ENCODE assay signal across 26 mouse cellular contexts in genomic region chr5:108354056-108354455, GRCm38 (mm10). TPM values are rescaled to one million over a fixed set of nuclear protein-coding genes. Genes with fewer than 3 reads are reported as not detected.
DNase-seq lines count a peak whose midpoint lies in the region; ATAC-seq and TF ChIP-seq lines count a peak whose summit lies in the region.
"Had no signal": no experiment of that assay in that cellular context is flagged by ENCODE, and none has a peak within 500 bp of the region (broad histone marks: within the 10 kb centered on the region; RNA-seq: fewer than 3 reads in every experiment).

No protein-coding gene starts in this region.

- no peak for TF ChIP-seq POLR2A in MEL (IDR thresholded peaks at IDR 0.05; ENCODE audit: control insufficient read depth in 1 of 2, insufficient read depth in 1 of 2, low read depth in 1 of 2, low read length in 2 of 2, poor library complexity in 1 of 2)

- H3K27ac ChIP-seq in liver, embryonic 11.5 days (ENCODE audit: low read depth, low read length) = no peak overlapping the region
- no peak overlapping the region for H3K27ac ChIP-seq in liver, postnatal 0 days (ENCODE audit: low read depth)
- no peak overlapping the region for H3K27ac ChIP-seq in MEL (ENCODE audit: control insufficient read depth, low read depth, low read length)
- no peak overlapping the region for H3K27ac ChIP-seq in liver, embryonic 14.5 days
- H3K27ac ChIP-seq: embryonic facial prominence, embryonic 10.5 days; embryonic facial prominence, embryonic 12.5 days; forebrain, embryonic 13.5 days; forebrain, embryonic 15.5 days had no signal

- TF ChIP-seq EP300 in liver, postnatal 0 days (IDR thresholded peaks at IDR 0.05; ENCODE audit: low read depth) = no peak
- TF ChIP-seq EP300 in MEL (IDR thresholded peaks at IDR 0.05; ENCODE audit: low read depth in 1 of 2, low read length in 2 of 2) = peak; percentile 16 to 22; a peak in 1 of 4 replicates
- TF ChIP-seq EP300 in liver, embryonic 14.5 days (IDR thresholded peaks at IDR 0.05; ENCODE audit: low read depth) = peak; percentile 23; the same call in 1 of the 2 replicates

- WGBS in liver, embryonic 11.5 days = 57% methylated on average over 2 of the region's 2 CpGs
- WGBS in liver, postnatal 0 days (ENCODE audit: insufficient replicate concordance) = 71% methylated on average over 2 of the region's 2 CpGs
- WGBS in liver, embryonic 14.5 days (ENCODE audit: insufficient replicate concordance) = 41% methylated on average over 2 of the region's 2 CpGs

- no peak overlapping the region for H3K4me2 ChIP-seq in liver, embryonic 11.5 days
- no peak overlapping the region for H3K4me2 ChIP-seq in liver, postnatal 0 days (ENCODE audit: low read depth, low read length)
- H3K4me2 ChIP-seq in liver, embryonic 14.5 days (ENCODE audit: low read depth) = no peak overlapping the region
- H3K4me2 ChIP-seq: embryonic facial prominence, embryonic 12.5 days; forebrain, embryonic 13.5 days; forebrain, embryonic 15.5 days had no signal

- no peak overlapping the region for H3K4me3 ChIP-seq in liver, embryonic 11.5 days (ENCODE audit: low read depth, low read length)
- no peak overlapping the region for H3K4me3 ChIP-seq in liver, postnatal 0 days (ENCODE audit: low read depth, low read length)
- no peak overlapping the region for H3K4me3 ChIP-seq in MEL (ENCODE audit: control insufficient read depth in 1 of 2, insufficient read depth in 1 of 2, low read depth in 2 of 2, low read length in 2 of 2)
- H3K4me3 ChIP-seq in liver, embryonic 14.5 days (ENCODE audit: insufficient read depth in 1 of 2, low read depth in 2 of 2, low read length in 2 of 2) = no peak overlapping the region
- H3K4me3 ChIP-seq: embryonic facial prominence, embryonic 10.5 days; embryonic facial prominence, embryonic 12.5 days; forebrain, embryonic 13.5 days; forebrain, embryonic 15.5 days had no signal

- no peaks in the 10 kb centered on the region for H3K36me3 ChIP-seq in liver, embryonic 11.5 days (ENCODE audit: control insufficient read depth, insufficient read depth, low read length)
- H3K36me3 ChIP-seq in liver, postnatal 0 days (replicated peaks; ENCODE audit: insufficient read depth, low read length) = peaks cover 4% of the 10 kb centered on the region; the same call in 1 of the 2 replicates
- no peaks in the 10 kb centered on the region for H3K36me3 ChIP-seq in MEL (ENCODE audit: control insufficient read depth in 1 of 2, insufficient read depth in 2 of 2, low read length in 2 of 2)
- H3K36me3 ChIP-seq in liver, embryonic 14.5 days (replicated peaks; ENCODE audit: control insufficient read depth, insufficient read depth, low read depth) = no peaks in the 10 kb centered on the region

- no peaks in the 10 kb centered on the region for H3K9me3 ChIP-seq in liver, embryonic 11.5 days (ENCODE audit: control insufficient read depth, low read length)
- no peaks in the 10 kb centered on the region; the same call in 1 of the 2 replicates for H3K9me3 ChIP-seq in liver, postnatal 0 days (ENCODE audit: low read length)
- H3K9me3 ChIP-seq in MEL (replicated peaks; ENCODE audit: insufficient read depth, low read length) = no peaks in the 10 kb centered on the region
- H3K9me3 ChIP-seq in liver, embryonic 14.5 days (ENCODE audit: control insufficient read depth, low read length) = no peaks in the 10 kb centered on the region
- H3K9me3 ChIP-seq: embryonic facial prominence, embryonic 12.5 days; forebrain, embryonic 15.5 days; G1E had no signal

- no peak for TF ChIP-seq CTCF in liver, postnatal 0 days (IDR thresholded peaks at IDR 0.05; ENCODE audit: low read depth)
- no peak for TF ChIP-seq CTCF in MEL (IDR thresholded peaks at IDR 0.05 in 2 of 3, conservative IDR thresholded peaks at IDR 0.05 in 1 of 3; ENCODE audit: control insufficient read depth in 1 of 3, insufficient read depth in 1 of 3, low read depth in 2 of 3, low read length in 3 of 3, poor library complexity in 1 of 3, severe bottlenecking in 1 of 3)
- no peak for TF ChIP-seq CTCF in liver, embryonic 14.5 days (IDR thresholded peaks at IDR 0.05; ENCODE audit: low read depth)

- peak; percentile 60 for ATAC-seq in liver, embryonic 11.5 days (replicated peaks; ENCODE audit: low FRiP score)
- no peak for ATAC-seq in liver, postnatal 0 days
- ATAC-seq in liver, embryonic 14.5 days (ENCODE audit: insufficient read depth) = peak; percentile 61
- peak; percentile 82 for ATAC-seq in megakaryocyte-erythroid progenitor cell, adult 5-6 weeks (replicated peaks; ENCODE audit: low FRiP score, low TSS enrichment, poor library complexity, severe bottlenecking)
- ATAC-seq in megakaryocyte, adult 5-6 weeks (ENCODE audit: poor library complexity, severe bottlenecking) = no peak
- ATAC-seq: CD4-positive, CD25-positive, alpha-beta regulatory T cell, adult 4 months; forebrain, embryonic 13.5 days; forebrain, embryonic 15.5 days had no signal

- H3K27me3 ChIP-seq in liver, embryonic 11.5 days (replicated peaks; ENCODE audit: control insufficient read depth, insufficient read depth, low read length) = no peaks in the 10 kb centered on the region
- H3K27me3 ChIP-seq in liver, postnatal 0 days (ENCODE audit: insufficient read depth, low read length) = no peaks in the 10 kb centered on the region
- no peaks in the 10 kb centered on the region for H3K27me3 ChIP-seq in MEL (ENCODE audit: control insufficient read depth in 1 of 2, insufficient read depth in 2 of 2, low read length in 2 of 2)
- H3K27me3 ChIP-seq in liver, embryonic 14.5 days (ENCODE audit: control insufficient read depth, insufficient read depth, low read length) = no peaks in the 10 kb centered on the region
- H3K27me3 ChIP-seq: CH12.LX; embryonic facial prominence, embryonic 12.5 days; forebrain, embryonic 13.5 days; forebrain, embryonic 15.5 days had no signal

- H3K79me2 ChIP-seq in MEL (ENCODE audit: control insufficient read depth, insufficient read depth, low read length, poor library complexity) = no peaks in the 10 kb centered on the region

- TF ChIP-seq RAD21 in MEL (IDR thresholded peaks at IDR 0.05; ENCODE audit: low read depth, low read length) = no peak

- H3K4me1 ChIP-seq in liver, embryonic 11.5 days (replicated peaks; ENCODE audit: control insufficient read depth, insufficient read depth, low read length) = no peaks in the 10 kb centered on the region
- H3K4me1 ChIP-seq in liver, postnatal 0 days (ENCODE audit: insufficient read depth) = no peaks in the 10 kb centered on the region
- H3K4me1 ChIP-seq in MEL (ENCODE audit: control insufficient read depth in 1 of 2, insufficient read depth in 2 of 2, low read length in 2 of 2) = no peaks in the 10 kb centered on the region
- H3K4me1 ChIP-seq in liver, embryonic 14.5 days (replicated peaks; ENCODE audit: control insufficient read depth in 2 of 2, insufficient read depth in 2 of 2, low read length in 1 of 2) = peaks cover 0 to 2% of the 10 kb centered on the region in 2 experiments; a peak in 1 of 4 replicates
- H3K4me1 ChIP-seq: embryonic facial prominence, embryonic 10.5 days; embryonic facial prominence, embryonic 12.5 days; forebrain, embryonic 13.5 days; forebrain, embryonic 15.5 days had no signal

- no peak overlapping the region for H3K9ac ChIP-seq in liver, embryonic 11.5 days (ENCODE audit: low read depth, low read length)
- no peak overlapping the region for H3K9ac ChIP-seq in liver, postnatal 0 days (replicated peaks)
- no peak overlapping the region for H3K9ac ChIP-seq in MEL (ENCODE audit: control insufficient read depth, low read depth, low read length, poor library complexity, severe bottlenecking)
- H3K9ac ChIP-seq in liver, embryonic 14.5 days (replicated peaks) = no peak overlapping the region
- H3K9ac ChIP-seq: embryonic facial prominence, embryonic 12.5 days; forebrain, embryonic 13.5 days; forebrain, embryonic 15.5 days had no signal

- no peak for DNase-seq in liver, embryonic 11.5 days (ENCODE audit: low spot score)
- DNase-seq in liver, postnatal 0 days = no peak
- DNase-seq in MEL (ENCODE audit: low read depth, low spot score) = peak; percentile 23
- DNase-seq in liver, embryonic 14.5 days (ENCODE audit: low read depth in 3 of 3, low spot score in 3 of 3) = no peak
- DNase-seq in right cerebral cortex, adult 18-20 months = no peak
- DNase-seq: adrenal gland, adult 2 months; adrenal gland, postnatal 10 days; adrenal gland, postnatal 25 days; B cell, adult 2 months; cerebellum, adult 11 months; cerebellum, adult 18-20 months; cerebellum, adult 8-10 months; cerebellum, adult 9-11 months; cerebellum, postnatal 25 days had no signal

RNA-seq across cellular contexts. Expression of gene Gm42517, which starts 13.7 kb away (rescaled TPM):
- 0.23 and 0.25 TPM in 2 replicates for polyA plus RNA-seq in liver, embryonic 11.5 days (2014; fragmentation: Nextera tagmentation; extraction: Ambion mirVana)
- 0.14 TPM in 1 of 2 replicates, not detected in the other for polyA plus RNA-seq in liver, postnatal 0 days (2015; fragmentation: Nextera tagmentation; extraction: Ambion mirVana)
- not detected in 2 replicates for total RNA-seq in MEL (2012; rRNA removed)
- not detected for polyA plus RNA-seq in MEL (2012; ENCODE audit: insufficient read depth in 1 of 2, insufficient read length in 2 of 2, low read depth in 1 of 2, low replicate concordance in 2 of 2, missing spikeins in 1 of 2)
- 0.19 and 0.20 TPM in 2 replicates for polyA plus RNA-seq in liver, embryonic 14.5 days (2012; rRNA removed)
- polyA plus RNA-seq in liver, embryonic 14.5 days (2014; fragmentation: Nextera tagmentation; extraction: Ambion mirVana) = 0.10 TPM in 1 of 2 replicates, not detected in the other
- not detected in 2 replicates for total RNA-seq in megakaryocyte-erythroid progenitor cell, adult 5-6 weeks (2014; fragmentation: Nextera tagmentation)
- total RNA-seq in megakaryocyte-erythroid progenitor cell, adult 5-6 weeks (2017) = not detected in 2 replicates
- not detected in 2 replicates for total RNA-seq in megakaryocyte, adult 5-6 weeks (2015)
- total RNA-seq in megakaryocyte, adult 5-6 weeks (2017) = not detected in 2 replicates
- total RNA-seq: CH12.LX, G1E had no signal
- polyA plus RNA-seq: CD4-positive, CD25-positive, alpha-beta regulatory T cell, adult 4 months; embryonic facial prominence, embryonic 10.5 days; embryonic facial prominence, embryonic 12.5 days; G1E had no signal

RNA-seq across cellular contexts. Expression of gene Pde6b, which starts 34.1 kb away (rescaled TPM):
- 0.22 and 0.48 TPM in 2 replicates for polyA plus RNA-seq in liver, embryonic 11.5 days (2014; fragmentation: Nextera tagmentation; extraction: Ambion mirVana)
- 0.06 and 0.15 TPM in 2 replicates for polyA plus RNA-seq in liver, postnatal 0 days (2015; fragmentation: Nextera tagmentation; extraction: Ambion mirVana)
- 0.12 TPM in 1 of 2 replicates, not detected in the other for total RNA-seq in MEL (2012; rRNA removed)
- under 1 TPM in 1 of 2 experiments, not detected in 1; 0.07 TPM for polyA plus RNA-seq in MEL (2012; ENCODE audit: insufficient read depth in 1 of 2, insufficient read length in 2 of 2, low read depth in 1 of 2, low replicate concordance in 2 of 2, missing spikeins in 1 of 2)
- polyA plus RNA-seq in liver, embryonic 14.5 days (2012; rRNA removed) = not detected in 2 replicates
- polyA plus RNA-seq in liver, embryonic 14.5 days (2014; fragmentation: Nextera tagmentation; extraction: Ambion mirVana) = 0.09 TPM in 1 of 2 replicates, not detected in the other
- not detected in 2 replicates for total RNA-seq in megakaryocyte-erythroid progenitor cell, adult 5-6 weeks (2014; fragmentation: Nextera tagmentation)
- total RNA-seq in megakaryocyte-erythroid progenitor cell, adult 5-6 weeks (2017) = not detected in 2 replicates
- total RNA-seq in megakaryocyte, adult 5-6 weeks (2015) = not detected in 2 replicates
- total RNA-seq in megakaryocyte, adult 5-6 weeks (2017) = not detected in 2 replicates
- total RNA-seq: adrenal gland, adult 2 months; adrenal gland, postnatal 10 days; adrenal gland, postnatal 25 days; adrenal gland, postnatal 4 days; CH12.LX had no signal
- polyA plus RNA-seq: adrenal gland, adult 2 months; brain, embryonic 14.5 days; embryonic facial prominence, embryonic 14.5 days; forebrain, embryonic 15.5 days; G1E had no signal

RNA-seq across cellular contexts. Expression of gene Pigg, which starts 41.6 kb away (rescaled TPM):
- polyA plus RNA-seq in liver, embryonic 11.5 days (2014; fragmentation: Nextera tagmentation; extraction: Ambion mirVana) = 3.9 and 4.6 TPM in 2 replicates
- polyA plus RNA-seq in liver, postnatal 0 days (2015; fragmentation: Nextera tagmentation; extraction: Ambion mirVana) = 1.7 and 1.9 TPM in 2 replicates
- 8.9 and 11.2 TPM in 2 replicates for total RNA-seq in MEL (2012; rRNA removed)
- 1 to 10 TPM in 1 of 2 experiments, not detected in 1; 6.7 TPM for polyA plus RNA-seq in MEL (2012; ENCODE audit: insufficient read depth in 1 of 2, insufficient read length in 2 of 2, low read depth in 1 of 2, low replicate concordance in 2 of 2, missing spikeins in 1 of 2)
- polyA plus RNA-seq in liver, embryonic 14.5 days (2012; rRNA removed) = 2.3 and 2.6 TPM in 2 replicates
- polyA plus RNA-seq in liver, embryonic 14.5 days (2014; fragmentation: Nextera tagmentation; extraction: Ambion mirVana) = 1.1 and 1.2 TPM in 2 replicates
- 6.2 and 8.8 TPM in 2 replicates for total RNA-seq in megakaryocyte-erythroid progenitor cell, adult 5-6 weeks (2014; fragmentation: Nextera tagmentation)
- total RNA-seq in megakaryocyte-erythroid progenitor cell, adult 5-6 weeks (2017) = 10.8 and 11.0 TPM in 2 replicates
- total RNA-seq in megakaryocyte, adult 5-6 weeks (2015) = 2.7 and 2.9 TPM in 2 replicates
- 3.9 and 5.0 TPM in 2 replicates for total RNA-seq in megakaryocyte, adult 5-6 weeks (2017)

Comparison
In these comparisons a context has a peak if more than half of its experiments do, and no peak if none do; other contexts are left out.
1. ATAC-seq: peak in liver, embryonic 11.5 days (single experiment), liver, embryonic 14.5 days (single experiment) and megakaryocyte-erythroid progenitor cell, adult 5-6 weeks (single experiment); none in liver, postnatal 0 days (single experiment) and megakaryocyte, adult 5-6 weeks (single experiment).